Mouse (Mus musculus) subcutaneous adipose tissue, adult 2 months (tissue): Measurements from ENCODE around the gene Gm45902. TPM values are rescaled to one million over a fixed set of nuclear protein-coding genes. Genes with fewer than 3 reads are reported as not detected.

Experiments
- polyA plus RNA-seq: library from polyadenylated mRNA; depleted of rRNA; stranded (reverse); fragments of >200 nt; gene quantifications from 2 replicates; pipeline ENCODE4 v1.2.3, GENCODE M21; 2012; ENCODE audit warnings: low replicate concordance; rRNA removed

The Gm45902 gene
- polyA plus RNA-seq = 2.2 and 2.5 TPM in 2 replicates

DNA sequence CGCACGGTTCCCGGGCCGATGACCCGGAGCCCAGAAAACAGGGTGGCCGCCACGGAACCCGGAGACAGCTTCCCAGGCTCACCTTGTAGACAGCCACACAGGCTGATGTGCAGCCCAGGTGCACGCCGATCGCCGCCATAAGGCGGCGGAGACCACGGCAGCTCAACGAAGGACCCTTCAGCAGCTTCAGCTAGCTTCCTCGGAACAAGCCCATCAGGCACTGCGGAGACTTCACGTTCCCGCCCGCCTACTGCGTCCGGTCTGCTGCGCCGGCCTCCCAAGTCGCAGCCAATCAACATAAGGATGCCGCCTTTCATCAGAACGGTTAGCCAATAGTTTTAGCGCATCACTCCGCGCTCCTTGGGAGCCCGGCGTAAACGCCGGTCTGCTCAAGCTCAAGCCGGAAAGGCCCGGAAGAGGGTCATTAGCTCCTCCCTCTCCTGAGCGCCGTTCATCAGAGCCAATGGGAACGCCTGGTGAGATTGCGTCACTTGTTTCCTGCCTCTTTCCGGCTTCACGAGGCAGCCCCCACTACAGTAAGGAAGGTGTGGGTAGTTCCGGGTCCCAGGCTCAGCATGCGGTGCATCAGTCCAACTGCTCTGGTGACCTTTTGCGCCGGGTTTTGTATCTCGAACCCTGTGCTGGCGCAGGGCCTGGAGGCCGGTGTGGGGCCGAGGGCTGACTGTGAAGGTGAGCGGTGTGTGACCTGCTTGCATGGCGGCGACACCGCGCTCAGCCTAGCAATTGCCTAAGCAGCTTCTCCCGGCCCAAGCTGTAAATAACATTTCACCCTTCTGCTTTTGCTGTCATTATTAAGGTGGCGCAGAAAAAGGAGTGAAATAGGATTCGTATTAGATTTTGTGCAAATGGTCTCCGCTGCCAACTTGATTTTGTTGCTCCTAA, at the start of gene Gm45902, which contains the start of the genes Hspa14 and Cdnf:
Gene Gm45902 (minus strand): TSS at position 239 of the 903 bp plus-strand sequence.
Gene Hspa14 (minus strand): TSS at position 263 of the 903 bp plus-strand sequence.
Gene Cdnf (plus strand): TSS at position 479 of the 903 bp plus-strand sequence.

DNA sequence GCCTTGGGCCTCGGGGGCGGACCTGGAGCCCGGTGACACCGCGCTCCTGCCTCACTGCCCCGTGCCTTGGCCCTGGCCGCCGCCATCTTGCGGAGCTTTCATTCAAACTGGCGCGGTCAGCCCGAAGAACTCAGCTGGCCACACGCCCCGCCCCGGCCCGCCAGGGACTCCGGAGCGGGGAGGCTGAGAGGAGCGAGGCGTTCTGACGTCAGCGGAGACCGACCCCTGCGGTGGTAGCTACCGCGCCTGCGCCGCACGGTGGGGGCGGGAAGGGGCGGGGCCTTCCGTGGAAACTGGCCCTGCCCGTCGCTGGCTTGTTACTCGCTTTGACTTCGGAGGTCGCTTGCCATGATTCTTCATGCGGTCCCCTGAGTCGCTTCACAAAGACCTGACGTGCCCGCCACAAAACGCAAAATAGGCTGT, 37.7 kb downstream of the Gm45902 start, which contains the start of gene Suv39h2:
Gene Suv39h2 (minus strand): TSS at position 171 of the 423 bp plus-strand sequence.

Other genes with a start within 250 kb of the Gm45902 start
- 10.4 and 12.8 TPM in 2 replicates for gene Nmt2, start 228.6 kb downstream of the Gm45902 start, polyA plus RNA-seq
- 4.7 and 10.0 TPM in 2 replicates for gene Rpp38, start 180.1 kb downstream of the Gm45902 start, polyA plus RNA-seq
- not detected in 2 replicates for gene Acbd7, start 176.6 kb downstream of the Gm45902 start, polyA plus RNA-seq
- gene Olah, start 115.6 kb downstream of the Gm45902 start, polyA plus RNA-seq = not detected in 2 replicates
- not detected in 2 replicates for gene Meig1, start 90.1 kb downstream of the Gm45902 start, polyA plus RNA-seq
- 7.5 and 8.5 TPM in 2 replicates for gene Dclre1c, start 88.7 kb downstream of the Gm45902 start, polyA plus RNA-seq
- 0.26 and 1.9 TPM in 2 replicates for gene Suv39h2, start 37.8 kb downstream of the Gm45902 start, polyA plus RNA-seq
- gene Hspa14, start within 50 bp of the Gm45902 start, polyA plus RNA-seq = 42.0 and 46.4 TPM in 2 replicates
- 0.94 and 3.3 TPM in 2 replicates for gene Cdnf, start 240 bp upstream of the Gm45902 start, polyA plus RNA-seq
- gene Fam107b, start 57.7 kb upstream of the Gm45902 start, polyA plus RNA-seq = 10.2 and 15.2 TPM in 2 replicates